Mouse (Mus musculus) liver, adult 2 months (tissue): Measurements from ENCODE around the gene Gramd4.

Experiments
- CTCF ChIP-seq: fragments of 200-500 bp; IDR thresholded peaks from 2 replicates; pipeline ENCODE4 v1.5.1; 2011; ENCODE audit warnings: low read depth, low read length, control low read depth
- POLR2A ChIP-seq: fragments of 200-500 bp; IDR thresholded peaks from 2 replicates; pipeline ENCODE4 v1.6.1; 2011; ENCODE audit warnings: low read length, control low read depth; ENCODE audit not compliant: insufficient read depth; ENCODE audit errors: extremely low read depth

- TF ChIP-seq CTCF (peak; percentile 85), POLR2A (no peak)
These were observed 82.8 kb downstream of the Gramd4 start for GRCm38 (mm10) chr15:86140323-86140722.
